Mouse (Mus musculus) CH12.LX (cell line): Measurements from ENCODE around the gene Zfp574.

ENCODE experiments used
- CTCF ChIP-seq, 2 experiments: IDR thresholded peaks in 1 of 2; conservative IDR thresholded peaks in 1 of 2; 2 replicates each; pipeline ENCODE4 v1.5.1; 2011 to 2012; ENCODE audit warnings: low read depth in 2 of 2, low read length in 2 of 2, improper control_type of control experiment in 1 of 2, inconsistent platforms in 1 of 2, mild to moderate bottlenecking in 1 of 2, moderate library complexity in 1 of 2
- EP300 ChIP-seq: IDR thresholded peaks from 2 replicates; pipeline ENCODE4 v1.6.1; 2011; ENCODE audit warnings: low read length, improper control_type of control experiment
- GABPA ChIP-seq: IDR thresholded peaks from 2 replicates; pipeline ENCODE4 v1.6.1; 2012; ENCODE audit warnings: low read depth, low read length, improper control_type of control experiment, inconsistent platforms; ENCODE audit not compliant: insufficient replicate concordance
- MAZ ChIP-seq: IDR thresholded peaks from 2 replicates; pipeline ENCODE4 v1.6.1; 2012; ENCODE audit warnings: low read depth, mild to moderate bottlenecking, inconsistent platforms, low read length, improper control_type of control experiment, moderate library complexity
- MXI1 ChIP-seq: IDR thresholded peaks from 2 replicates; pipeline ENCODE4 v1.6.1; 2011; ENCODE audit warnings: mild to moderate bottlenecking, low read depth, low read length, improper control_type of control experiment
- POLR2A ChIP-seq: IDR thresholded peaks from 2 replicates; pipeline ENCODE4 v1.6.1; 2011; ENCODE audit warnings: low read depth, mild to moderate bottlenecking, improper control_type of control experiment, low read length

GRCm38 (mm10) chr7:25132318-25132960, 60.1 kb downstream of the Zfp574 start:
- TF ChIP-seq POLR2A: peak; percentile 90
- TF ChIP-seq CTCF (conservative IDR thresholded peaks at IDR 0.05 in 1 of 2, IDR thresholded peaks at IDR 0.05 in 1 of 2; ENCODE audit: low read depth in 2 of 2, low read length in 2 of 2): no peak
- peak; percentile 87 for TF ChIP-seq MXI1
- peak; percentile 51 for TF ChIP-seq EP300
- TF ChIP-seq MAZ: peak; percentile 92
- no peak for TF ChIP-seq GABPA
